Mouse (Mus musculus) fibroblast of lung, adult 2 months (primary cell): ENCODE measurements at regions not wholly inside any gene's neighbourhood (a gene's known extent, or its start where the extent isn't known, plus 50 kb on each side); places are given as distances from the start of the nearest gene placed in this dataset.
A peak's percentile ranks its signal among the peaks of the same experiment; 100 is the strongest.
"Not testable (repeated sequence)": the region's sequence is repeated elsewhere in the genome, so short reads cannot be mapped to it uniquely, and the experiment has no call there.

ENCODE experiments used
- DNase-seq: peaks from one replicate; pipeline ENCODE4 v3.0.0-alpha.2; 2011; ENCODE audit warnings: low read depth

GRCm38 (mm10) chr5:10550115-10550514, 303.8 kb upstream of the Gm5152 start:
- DNase-seq, result not testable (repeated sequence)

- DNase-seq, result no peak
Measured at GRCm38 (mm10) chr5:10562321-10562720, 316.0 kb upstream of the Gm5152 start.

DNA sequence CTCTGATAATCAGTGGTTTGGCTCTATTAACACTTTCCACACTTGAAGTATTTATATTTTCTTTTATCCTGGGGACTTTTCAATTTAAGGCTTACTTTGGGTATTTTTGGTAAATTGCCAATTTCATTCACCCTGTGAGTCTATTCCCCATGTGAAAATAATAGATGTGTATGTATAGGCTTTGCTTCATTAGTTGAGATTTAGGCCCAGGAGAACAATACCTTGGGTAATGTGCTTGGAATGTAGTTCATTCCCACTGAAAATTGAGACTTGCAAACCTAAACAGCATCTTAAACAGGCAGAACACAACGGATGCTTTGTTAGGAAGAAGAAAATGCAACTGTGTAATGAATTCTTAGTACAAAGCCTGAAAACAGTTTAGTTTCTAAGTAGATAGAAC, 346.1 kb upstream of the Gm5152 start:
- no peak for DNase-seq

- no peak for DNase-seq
Measured at GRCm38 (mm10) chr5:10600774-10601173, 346.8 kb upstream of the Gm8871 start.

- peak; percentile 7 for DNase-seq
Measured at GRCm38 (mm10) chr5:10633176-10633575, 314.4 kb upstream of the Gm8871 start.

- peak; percentile 13 for DNase-seq
Measured at GRCm38 (mm10) chr5:10648075-10648474, 299.5 kb upstream of the Gm8871 start.

- DNase-seq, result no peak
Measured at GRCm38 (mm10) chr5:10663301-10663700, 284.3 kb upstream of the Gm8871 start.

- no peak for DNase-seq
Measured at GRCm38 (mm10) chr5:10674199-10674598, 273.4 kb upstream of the Gm8871 start.

- DNase-seq, result no peak
Measured at GRCm38 (mm10) chr5:10685519-10685918, 262.1 kb upstream of the Gm8871 start.

DNA sequence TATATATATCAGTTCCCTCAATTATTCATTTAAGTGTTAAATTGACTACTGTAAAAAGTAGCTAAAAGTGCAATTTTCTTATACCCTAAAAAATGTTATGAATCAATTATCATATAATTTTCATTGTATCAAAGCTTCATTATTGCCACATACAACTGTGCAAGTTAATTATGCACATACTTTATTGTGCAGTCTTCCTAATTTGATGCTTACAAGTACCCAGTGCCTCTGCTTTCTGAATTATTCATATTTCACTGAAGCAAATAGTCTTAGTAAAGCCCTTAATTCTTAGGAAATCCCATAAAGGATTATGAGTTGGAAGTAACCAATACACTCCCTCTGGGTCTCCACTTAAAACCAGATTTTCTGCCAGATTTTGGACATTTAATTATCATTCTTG, 220.5 kb upstream of the Gm8871 start:
- no peak for DNase-seq

DNA sequence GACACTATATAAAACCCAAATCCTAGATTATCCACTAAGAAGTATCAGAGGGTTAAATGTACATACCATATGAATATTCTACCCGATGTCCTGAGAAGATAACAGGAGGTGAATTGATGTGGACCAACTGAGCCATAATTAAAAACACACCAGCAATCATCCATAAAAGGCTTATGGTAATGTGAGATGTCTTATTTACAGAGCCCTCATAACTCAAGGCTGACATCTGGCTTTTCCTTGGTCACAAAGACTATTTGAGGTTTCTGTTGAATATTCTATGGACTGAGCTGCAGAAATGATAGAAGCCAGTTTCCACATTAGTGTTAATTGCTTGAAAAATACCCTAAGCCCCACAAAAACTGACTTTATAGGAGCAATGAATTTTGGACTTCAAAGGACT, 198.1 kb upstream of the Gm8871 start:
- no peak for DNase-seq

- DNase-seq, result no peak
Measured at GRCm38 (mm10) chr5:10767469-10767868, 180.1 kb upstream of the Gm8871 start.
